Mouse (Mus musculus) gastrocnemius, postnatal 14 days (tissue): Measurements from ENCODE around the gene Id4. TPM values are rescaled to one million over a fixed set of nuclear protein-coding genes. Genes with fewer than 3 reads are reported as not detected.
A peak's percentile ranks its signal among the peaks of the same experiment; 100 is the strongest.

ENCODE experiments used
- DNase-seq: peaks from one replicate; pipeline ENCODE4 v3.0.0; 2021; ENCODE audit warnings: mixed read lengths
- intact Hi-C: fragments of 180-260 bp; cut with DNase I; formaldehyde crosslinking; loops from one replicate; pipeline ENCODE4 v1.15.1; 2025; ENCODE audit warnings: low total_unique reads
- long read RNA-seq, 2 experiments: library from polyadenylated mRNA; stranded (forward); transcript quantifications; one replicate each; pipeline ENCODE4 v2.0.0; 2021
- total RNA-seq, 2 experiments: library from RNA; stranded (reverse); gene quantifications; 2 replicates each; pipeline ENCODE4 v1.2.3; 2021

Gene Id4
- total RNA-seq, result 1 to 10 TPM; 1.3 to 2.7 TPM
- long read RNA-seq, experiment 1, partial matches to known transcripts, result 0 of 3 reads
- long read RNA-seq, experiment 1, other reads (novel, unspliced or antisense), result 0 of 3 reads
- long read RNA-seq, experiment 2, transcript Id4-201 (3 exons, 3,849 nt), result major isoform, 6 of 7 reads
- long read RNA-seq, experiment 2, partial matches to known transcripts, result 0 of 7 reads
- long read RNA-seq, experiment 2, other reads (novel, unspliced or antisense), result 1 of 7 reads

GRCm38 (mm10) chr13:48260690-48261278 lies at the start of gene Id4:
Id4 (plus strand) TSS chr13:48261228.
- peak; percentile 96 for DNase-seq
- intact Hi-C loops, result no loop called here

DNA sequence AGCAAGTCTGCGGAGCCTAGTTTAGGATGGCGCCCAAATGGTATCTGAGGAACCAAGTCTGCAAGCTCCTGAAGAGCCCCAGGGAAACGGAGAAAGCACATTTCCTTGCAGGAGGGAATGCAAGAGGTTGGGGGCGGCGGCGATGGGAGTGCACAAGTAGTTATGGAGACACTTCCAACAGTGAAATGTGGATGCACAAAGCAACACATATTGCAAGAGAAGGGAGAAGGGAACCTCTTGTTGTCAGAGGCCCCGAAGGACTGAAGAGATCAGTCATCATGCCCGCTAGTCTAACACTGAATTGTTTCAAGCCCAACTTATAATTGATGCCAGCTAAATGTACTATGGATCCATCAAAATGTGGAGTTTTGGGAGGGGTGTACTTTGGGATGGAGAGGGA lies 33.9 kb upstream of the Id4 start:
- intact Hi-C loops, result no loop called here
- peak; percentile 17 for DNase-seq

GRCm38 (mm10) chr13:48227712-48228111 lies 33.3 kb upstream of the Id4 start:
- DNase-seq, result peak; percentile 97
- intact Hi-C loops, result no loop called here

DNA sequence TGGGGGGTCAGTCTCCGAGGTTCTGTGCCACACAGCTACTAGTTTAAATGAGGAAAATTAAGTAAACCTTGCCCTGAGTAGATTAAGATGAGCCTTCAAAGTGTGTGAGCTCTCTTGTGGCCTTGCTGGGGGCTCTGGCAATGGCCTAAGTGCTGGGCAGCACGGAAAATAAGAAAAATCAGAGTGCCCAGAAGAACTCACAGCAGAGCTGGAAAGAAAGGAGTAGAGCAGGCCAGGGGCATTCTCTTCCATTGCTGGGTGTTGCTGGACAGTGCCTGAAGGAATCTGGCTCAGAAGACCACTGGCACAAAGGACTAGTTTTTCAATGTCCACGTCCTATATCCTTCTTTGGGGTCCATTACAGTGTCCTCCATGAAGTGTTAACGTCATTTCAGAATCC lies 32.9 kb upstream of the Id4 start:
- DNase-seq, result no peak
- intact Hi-C loops, result no loop called here

DNA sequence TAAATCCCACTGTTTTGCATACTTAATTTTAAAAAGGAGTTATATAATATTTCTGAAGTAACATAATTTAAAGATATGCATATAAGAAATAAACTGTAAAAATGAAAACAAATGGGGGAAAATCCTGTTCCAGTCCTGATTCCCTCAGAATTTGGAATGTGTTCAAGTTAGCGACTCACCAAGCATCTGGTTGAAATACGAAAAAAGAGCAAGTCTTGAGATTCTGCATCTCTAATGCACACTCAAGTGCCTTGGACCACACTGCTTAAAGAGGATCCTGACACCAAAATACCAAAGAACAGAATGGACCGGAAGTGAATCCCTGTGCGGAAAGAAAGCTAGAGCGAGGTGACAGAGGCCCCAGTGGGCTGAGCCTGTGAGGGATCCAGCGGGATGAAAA lies 30.0 kb upstream of the Id4 start:
- DNase-seq, result no peak
- intact Hi-C loops, result no loop called here

GRCm38 (mm10) chr13:48236436-48236835 lies 24.6 kb upstream of the Id4 start:
- DNase-seq, result no peak
- intact Hi-C loops, result no loop called here

- DNase-seq, result no peak
- intact Hi-C loops, result no loop called here
Observed at GRCm38 (mm10) chr13:48236865-48237264, 24.2 kb upstream of the Id4 start.

- DNase-seq, result peak; percentile 25
- intact Hi-C loops, result no loop called here
Observed at GRCm38 (mm10) chr13:48237516-48237915, 23.5 kb upstream of the Id4 start.

DNA sequence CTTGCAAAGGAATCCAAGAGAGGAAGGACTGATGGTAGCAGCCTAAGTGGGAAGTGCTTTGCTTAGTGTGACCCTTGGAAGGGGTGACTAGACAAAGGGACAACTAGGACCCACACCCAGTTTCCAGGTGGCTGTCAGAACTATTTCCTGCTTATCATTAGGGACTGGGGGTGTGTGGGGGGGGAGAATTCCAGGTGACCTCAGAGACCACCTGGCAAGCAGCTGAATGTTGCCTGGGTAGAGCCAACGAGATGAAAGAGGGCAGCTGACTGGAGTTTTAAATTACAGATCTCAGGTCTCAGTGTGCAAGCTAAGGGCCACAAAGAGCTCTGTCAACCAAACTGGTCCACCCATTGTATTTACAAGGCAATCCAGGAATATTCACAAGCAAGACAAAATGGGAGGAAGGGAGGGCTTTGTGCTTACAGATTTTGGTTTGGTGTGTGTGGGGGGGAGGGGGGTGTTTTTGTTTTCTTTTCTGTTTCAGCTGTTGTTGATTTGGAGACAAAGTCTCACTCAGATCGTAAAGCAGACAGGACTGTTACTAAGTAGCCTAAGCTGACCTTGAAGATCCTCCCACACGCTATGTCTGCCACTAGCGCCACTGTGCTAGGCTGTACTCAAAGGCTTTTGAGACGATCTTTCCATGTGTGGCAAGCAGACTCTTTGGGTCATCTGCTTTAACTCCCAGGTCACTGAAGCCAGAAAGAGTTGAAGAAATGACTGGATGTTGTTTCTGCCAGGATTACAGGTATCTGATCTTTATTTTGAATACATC lies 15.6 kb upstream of the Id4 start:
- intact Hi-C loops, result no loop called here
- DNase-seq, result no peak

GRCm38 (mm10) chr13:48252559-48252958 lies 8.5 kb upstream of the Id4 start:
- no peak for DNase-seq
- intact Hi-C loops, result no loop called here

GRCm38 (mm10) chr13:48255026-48255425 lies 6.0 kb upstream of the Id4 start:
- intact Hi-C loops, result no loop called here
- no peak for DNase-seq

DNA sequence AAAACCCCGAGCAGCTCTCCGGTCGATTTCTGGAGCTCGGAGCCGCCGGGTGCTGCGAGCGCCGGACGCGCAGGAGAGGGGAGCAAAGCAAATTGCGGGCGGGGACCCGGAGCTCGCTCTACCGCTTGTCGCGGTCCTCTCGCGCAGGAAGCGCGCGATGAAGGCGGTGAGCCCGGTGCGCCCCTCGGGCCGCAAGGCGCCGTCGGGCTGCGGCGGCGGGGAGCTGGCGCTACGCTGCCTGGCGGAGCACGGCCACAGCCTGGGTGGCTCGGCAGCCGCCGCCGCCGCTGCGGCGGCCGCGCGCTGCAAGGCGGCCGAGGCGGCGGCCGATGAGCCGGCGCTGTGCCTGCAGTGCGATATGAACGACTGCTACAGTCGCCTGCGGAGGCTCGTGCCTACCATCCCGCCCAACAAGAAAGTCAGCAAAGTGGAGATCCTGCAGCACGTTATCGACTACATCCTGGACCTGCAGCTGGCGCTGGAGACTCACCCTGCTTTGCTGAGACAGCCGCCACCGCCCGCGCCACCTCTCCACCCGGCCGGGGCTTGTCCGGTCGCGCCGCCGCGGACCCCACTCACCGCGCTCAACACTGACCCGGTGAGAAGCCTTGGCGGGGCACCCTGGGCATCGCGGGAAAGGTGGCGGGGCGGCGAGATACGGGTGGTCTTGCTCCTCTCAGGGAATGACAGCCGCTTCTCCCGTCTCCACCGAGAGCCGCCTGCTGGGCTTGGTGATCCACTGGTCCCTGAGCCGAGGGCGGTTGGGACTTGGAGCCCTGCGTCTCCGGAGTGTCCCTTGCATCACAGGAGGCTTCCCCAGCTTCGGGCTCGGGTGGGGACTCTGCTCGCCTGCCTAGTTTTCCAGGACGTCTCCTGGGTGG lies 553 bp downstream of the Id4 start:
- intact Hi-C loops, result no loop called here
- DNase-seq, result peak; percentile 45

GRCm38 (mm10) chr13:48262451-48262969 lies 1.5 kb downstream of the Id4 start:
- intact Hi-C loops, result no loop called here

GRCm38 (mm10) chr13:48265029-48265428 lies 4.0 kb downstream of the Id4 start:
- intact Hi-C loops, result no loop called here
- DNase-seq, result no peak

More at GRCm38 (mm10) chr13:48262451-48262969, 1.5 kb downstream of the Id4 start:
- DNase-seq, result peak; percentile 13

DNA sequence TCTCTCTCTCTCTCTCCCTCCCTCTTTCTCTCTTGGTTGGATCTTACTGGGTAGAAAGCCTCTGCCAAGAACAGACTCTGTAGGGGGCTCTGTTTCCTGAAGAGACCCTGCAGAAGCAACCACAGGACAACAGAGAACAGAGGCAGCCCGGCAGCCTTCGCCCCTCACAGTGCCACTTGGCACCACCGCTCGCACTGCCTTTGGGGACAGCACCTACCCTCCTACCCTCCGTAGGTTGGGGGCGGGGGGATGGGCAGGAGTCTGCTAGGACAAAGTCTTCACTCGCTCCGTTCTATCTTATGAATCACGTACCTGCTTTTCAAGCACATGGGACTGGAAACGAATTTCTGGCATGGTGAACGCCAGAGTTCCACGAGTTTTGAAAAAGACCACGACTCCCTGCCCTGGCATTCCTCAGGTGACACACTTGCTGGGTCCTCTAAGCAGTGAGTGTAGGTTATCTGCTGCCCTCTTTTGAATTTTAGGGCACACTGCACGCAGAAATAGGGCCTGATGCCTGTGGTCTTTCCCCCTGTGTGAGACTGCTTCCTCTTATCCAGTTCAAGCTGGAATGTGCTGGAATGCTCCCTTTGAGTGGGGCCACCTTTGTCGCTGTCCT lies 12.5 kb downstream of the Id4 start:
- intact Hi-C loops, result no loop called here
- DNase-seq, result peak; percentile 14

DNA sequence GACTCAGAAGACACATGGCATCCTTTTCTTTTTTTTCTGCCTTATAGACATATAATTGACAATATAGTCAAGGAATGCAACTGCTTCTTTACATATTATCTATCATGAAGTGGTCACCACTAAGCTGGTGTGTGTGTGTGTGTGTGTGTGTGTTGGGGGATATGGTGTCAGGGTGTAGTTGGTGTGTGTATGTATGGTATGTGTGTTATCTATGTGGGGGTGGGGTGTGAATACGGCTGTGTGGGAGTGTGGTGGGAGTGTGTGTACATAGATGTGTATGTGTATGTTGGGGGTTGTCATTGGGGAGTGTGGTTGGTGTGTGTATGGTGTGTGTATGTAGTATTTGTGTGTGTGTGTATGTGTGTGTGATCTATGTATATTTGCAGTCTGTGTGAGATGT lies 13.1 kb downstream of the Id4 start:
- no peak for DNase-seq
- intact Hi-C loops, result no loop called here

- intact Hi-C loops, result loop anchor here (5.0 kb wide), 1 partner anchor 440 kb away; no protein-coding TSS in a partner anchor
- no peak for DNase-seq
Observed at GRCm38 (mm10) chr13:48276981-48277380, 16.0 kb downstream of the Id4 start.

GRCm38 (mm10) chr13:48284426-48284825 lies 23.4 kb downstream of the Id4 start:
- no peak for DNase-seq
- intact Hi-C loops, result loop anchor here (10.0 kb wide), 1 partner anchor 710 kb away; no protein-coding TSS in a partner anchor
